Mouse (Mus musculus): Measurements from ENCODE around the gene Pdss2. TPM values are rescaled to one million over a fixed set of nuclear protein-coding genes. Genes with fewer than 3 reads are reported as not detected.
"Not testable (repeated sequence)": the region's sequence is repeated elsewhere in the genome, so short reads cannot be mapped to it uniquely, and the experiment has no call there.

Pdss2 gene
- total RNA-seq, 2 experiments from 2014 or later = 15.4 to 16.2 TPM

DNA sequence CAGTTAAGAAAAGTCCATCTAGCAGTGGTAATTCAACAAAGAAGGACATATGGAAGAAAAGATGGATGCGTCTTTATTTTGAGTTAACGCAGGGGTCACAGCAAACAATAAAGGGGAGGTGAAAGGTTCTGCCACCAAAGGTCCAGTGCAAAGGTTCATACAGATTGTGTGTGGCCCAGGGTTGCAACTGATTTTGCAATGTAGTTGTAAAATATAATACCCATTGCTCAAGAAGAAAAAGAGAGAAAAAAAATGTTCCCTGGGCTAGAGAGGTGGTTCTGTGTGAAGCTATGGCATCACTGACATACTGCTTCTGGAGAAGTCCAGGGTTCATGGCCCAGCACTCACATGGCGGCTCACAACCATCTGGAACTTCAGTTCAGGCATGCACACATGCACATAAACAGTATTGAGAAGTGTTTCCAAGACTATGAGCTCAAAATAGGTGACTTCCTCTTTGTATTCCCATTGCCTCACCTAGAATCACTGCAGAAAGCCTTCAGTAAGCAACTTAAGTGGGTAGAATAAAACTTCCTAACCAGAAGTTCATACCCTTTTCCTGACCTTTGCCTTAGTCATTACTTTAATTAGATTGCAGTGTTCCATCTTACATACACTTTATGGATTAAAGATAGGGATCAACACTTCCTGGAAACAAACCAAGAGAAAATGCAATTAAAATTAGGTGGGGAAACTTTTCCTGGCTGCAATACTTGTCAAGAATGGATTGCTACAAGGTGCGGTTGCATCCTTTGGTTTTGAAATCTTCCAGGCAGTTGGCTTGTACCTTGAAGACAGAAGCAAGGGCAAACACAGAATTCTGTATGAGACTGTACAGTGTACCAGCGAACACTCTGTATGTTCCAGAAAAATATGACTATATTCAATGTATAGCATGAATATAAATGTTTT lies 14.7 kb downstream of the Pdss2 start:
- no peak for DNase-seq (ENCODE audit: extremely low spot score in 1 of 2, low spot score in 1 of 2)

DNA sequence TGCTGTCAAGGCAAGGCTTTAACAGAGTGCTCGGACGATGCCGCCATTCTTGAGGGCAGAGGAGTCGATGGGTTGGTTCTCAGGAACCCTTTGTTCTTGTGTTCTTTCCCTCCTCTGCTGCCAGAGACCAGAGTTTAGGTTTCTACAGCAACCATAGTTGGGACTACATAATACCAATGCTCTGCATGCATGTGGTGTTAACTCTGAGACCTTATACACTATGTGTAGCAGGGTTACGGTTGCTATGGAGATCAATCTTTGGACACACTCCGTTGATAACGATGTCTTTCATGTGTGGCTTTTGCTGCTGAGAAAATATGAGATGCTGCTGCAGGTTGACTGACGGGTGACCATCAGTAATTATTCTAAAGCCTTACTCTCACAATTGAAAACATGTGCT lies 20.9 kb downstream of the Pdss2 start:
- no peak for DNase-seq (ENCODE audit: extremely low spot score in 1 of 2, low spot score in 1 of 2)

DNA sequence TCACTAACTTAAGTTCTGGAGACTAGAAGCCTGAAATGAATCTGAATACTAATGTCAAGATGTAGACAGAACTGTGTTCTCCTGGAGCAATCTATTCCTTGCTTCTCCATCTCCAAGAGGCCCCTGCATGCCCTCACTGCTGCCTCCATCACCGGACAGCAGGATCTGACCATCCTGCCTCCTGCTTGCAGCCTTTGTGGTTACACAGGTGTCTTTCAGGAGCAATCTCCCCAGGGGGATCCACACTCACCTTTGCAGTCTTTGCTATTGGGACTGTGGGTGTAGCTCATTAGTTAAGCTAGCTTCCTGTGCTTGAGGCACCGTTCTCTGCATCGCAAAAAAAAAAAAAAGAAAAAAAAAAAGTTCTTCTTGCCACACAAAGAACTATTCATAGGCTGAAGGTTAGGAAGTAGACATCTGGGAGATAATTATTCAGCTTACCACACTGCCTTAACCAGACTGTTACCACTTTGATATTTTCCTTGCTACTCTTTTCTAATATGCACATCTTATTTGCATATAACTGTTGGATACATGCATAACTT lies 23.0 kb downstream of the Pdss2 start:
- DNase-seq (ENCODE audit: extremely low spot score in 1 of 2, low spot score in 1 of 2) = no peak

DNA sequence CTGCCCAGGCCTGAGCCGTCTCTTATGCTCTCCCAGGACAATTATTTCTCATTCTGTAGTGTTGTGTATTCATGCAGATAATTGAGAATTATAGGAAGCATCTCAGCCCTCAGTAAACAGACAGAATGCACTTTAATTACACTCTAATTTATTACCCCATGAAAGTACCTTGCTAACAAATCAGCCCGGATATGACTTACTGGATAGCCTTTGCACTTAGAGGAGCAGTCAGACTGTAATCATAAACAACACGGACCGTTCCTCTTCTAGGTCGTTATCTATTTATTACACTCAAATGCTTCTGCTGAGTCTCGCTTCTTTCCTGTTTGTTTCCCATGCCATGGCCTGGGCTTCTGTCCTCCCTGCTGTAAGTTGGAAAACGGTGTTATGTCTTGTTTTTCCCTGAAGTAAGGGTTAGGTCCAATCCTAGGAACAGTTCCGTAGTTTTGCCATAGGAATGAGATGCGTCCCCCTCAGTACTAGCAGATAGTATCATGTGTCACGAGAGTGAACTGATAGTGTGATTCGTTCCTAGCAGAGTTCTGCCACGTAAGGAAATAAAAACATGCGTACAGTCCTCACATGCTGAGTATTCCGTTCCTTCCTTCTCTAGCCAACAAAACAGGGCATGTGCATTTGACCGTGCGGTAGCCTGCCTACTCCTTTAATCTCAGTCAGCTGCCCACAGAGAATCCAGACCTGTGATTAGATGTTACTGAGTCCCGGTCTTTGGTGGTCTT lies 24.3 kb downstream of the Pdss2 start:
- DNase-seq (ENCODE audit: extremely low spot score in 1 of 2, low spot score in 1 of 2) = no peak

DNA sequence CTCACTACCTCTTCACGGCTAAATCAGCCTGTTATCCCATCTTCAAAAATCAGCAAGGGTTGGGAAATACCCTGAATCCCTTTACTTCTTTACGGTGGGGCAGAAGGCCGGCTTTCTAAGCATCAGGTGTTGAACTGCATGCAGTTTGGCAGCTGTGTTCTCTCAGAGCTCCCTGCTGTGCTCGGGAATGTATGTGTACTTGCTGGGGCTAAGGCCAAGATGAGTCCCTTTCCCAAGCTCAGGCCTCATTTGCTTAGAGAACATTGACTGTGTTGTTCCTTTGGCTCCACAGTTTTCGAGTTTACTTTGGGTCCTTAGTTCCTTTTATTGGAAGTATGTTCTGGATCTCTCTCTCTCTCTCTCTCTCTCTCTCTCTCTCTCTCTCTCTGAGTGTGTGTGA lies 26.7 kb downstream of the Pdss2 start:
- DNase-seq (ENCODE audit: extremely low spot score in 1 of 2, low spot score in 1 of 2) = no peak

DNA sequence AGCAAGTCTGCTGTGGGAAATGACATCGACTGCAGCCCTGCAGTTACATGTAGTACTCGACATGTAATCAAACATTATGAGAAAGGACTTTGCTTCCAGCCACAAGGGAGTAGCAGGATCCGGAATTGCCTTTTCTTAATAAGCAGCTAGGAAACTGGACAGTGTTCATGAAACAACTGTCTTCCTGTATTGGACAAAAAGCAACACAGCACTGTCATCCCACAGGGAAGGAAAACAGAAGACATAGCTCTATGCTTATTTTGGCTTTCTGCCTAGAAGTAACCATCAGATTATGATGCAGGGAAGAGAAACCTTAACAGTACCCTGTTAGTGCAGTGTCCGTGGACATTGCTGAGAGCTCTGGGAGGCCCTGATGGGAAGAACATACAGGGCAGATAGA lies 31.0 kb downstream of the Pdss2 start:
- DNase-seq (ENCODE audit: extremely low spot score in 1 of 2, low spot score in 1 of 2) = no peak

DNA sequence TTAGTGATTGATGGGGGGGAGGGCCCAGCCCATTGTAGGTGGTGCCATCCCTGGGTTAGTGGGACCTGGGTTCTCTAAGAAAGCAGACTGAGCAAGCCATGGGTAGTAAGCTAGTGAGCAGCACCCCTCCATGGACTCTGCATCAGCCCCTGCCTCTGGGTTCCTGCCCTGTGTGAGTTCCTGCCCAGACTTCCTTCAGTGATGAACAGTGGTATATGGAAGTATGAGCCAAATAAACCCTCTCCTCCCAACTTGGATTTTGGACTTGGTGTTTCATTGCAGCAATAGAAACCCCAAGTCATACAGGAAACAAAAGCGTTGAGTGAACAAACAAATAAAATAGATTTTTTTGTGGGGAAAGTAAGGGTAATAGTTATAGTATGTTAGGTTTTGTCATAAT lies 35.7 kb downstream of the Pdss2 start:
- DNase-seq (ENCODE audit: extremely low spot score in 1 of 2, low spot score in 1 of 2) = not testable (repeated sequence)

DNA sequence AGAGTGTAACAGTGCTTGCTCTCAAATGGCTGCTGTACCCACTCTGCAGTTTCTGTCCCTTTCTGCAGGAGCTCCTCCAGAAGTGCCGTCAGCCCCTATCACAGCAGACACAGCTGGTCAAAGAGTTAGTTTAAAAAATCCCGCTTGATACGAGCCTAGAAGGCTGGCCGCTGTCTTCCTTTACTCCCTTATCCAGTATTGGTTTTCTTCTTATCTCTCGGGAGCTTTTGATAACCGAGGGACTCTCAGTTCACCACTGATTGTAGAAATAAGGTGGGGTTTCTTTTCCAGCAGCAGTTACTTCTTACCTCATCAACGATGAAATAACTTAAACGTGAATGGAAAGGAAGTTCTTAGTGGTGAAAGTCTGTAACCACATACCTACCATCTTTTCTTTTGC lies 36.2 kb downstream of the Pdss2 start:
- not testable (repeated sequence) for DNase-seq (ENCODE audit: extremely low spot score in 1 of 2, low spot score in 1 of 2)

DNA sequence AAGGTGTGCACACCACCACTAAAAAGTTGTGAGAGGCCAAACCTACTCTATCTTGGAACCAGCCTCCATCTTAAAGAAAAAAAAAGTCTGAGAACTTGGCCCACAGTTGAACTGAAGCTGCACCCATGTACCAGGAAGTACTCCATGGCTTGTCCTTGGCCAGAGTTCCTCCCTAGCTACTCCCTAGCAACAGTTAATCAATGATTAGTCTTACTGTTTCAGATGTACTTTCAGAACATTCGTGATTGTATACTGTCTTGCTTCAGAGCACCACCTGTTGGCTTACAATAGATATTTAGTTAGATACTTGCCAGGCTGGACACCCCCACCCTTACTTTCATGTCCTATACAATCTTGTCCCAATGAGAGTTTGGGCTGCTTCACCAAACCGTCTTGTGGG lies 50.0 kb downstream of the Pdss2 start:
- DNase-seq (ENCODE audit: extremely low spot score in 1 of 2, low spot score in 1 of 2) = no peak

DNA sequence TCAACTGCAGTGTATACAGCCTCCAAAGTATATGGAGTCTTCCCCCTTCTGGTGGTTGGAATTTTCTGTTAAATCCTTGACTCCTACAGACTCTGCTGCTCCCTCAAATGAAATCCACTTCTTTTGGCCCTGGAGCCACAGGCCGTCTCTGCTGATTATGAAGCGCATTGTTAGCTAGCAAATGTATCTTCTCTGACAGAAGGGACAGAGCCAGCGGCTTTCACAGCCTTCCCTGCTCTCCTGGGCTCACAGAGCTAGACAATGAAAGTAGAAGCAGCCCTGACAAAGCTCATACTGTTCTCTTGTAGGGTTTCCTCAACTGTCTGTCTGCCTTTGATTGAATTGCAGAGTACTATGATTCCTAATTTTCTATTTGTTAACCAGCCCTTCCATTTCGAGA lies 51.1 kb downstream of the Pdss2 start:
- no peak for DNase-seq (ENCODE audit: extremely low spot score in 1 of 2, low spot score in 1 of 2)

DNA sequence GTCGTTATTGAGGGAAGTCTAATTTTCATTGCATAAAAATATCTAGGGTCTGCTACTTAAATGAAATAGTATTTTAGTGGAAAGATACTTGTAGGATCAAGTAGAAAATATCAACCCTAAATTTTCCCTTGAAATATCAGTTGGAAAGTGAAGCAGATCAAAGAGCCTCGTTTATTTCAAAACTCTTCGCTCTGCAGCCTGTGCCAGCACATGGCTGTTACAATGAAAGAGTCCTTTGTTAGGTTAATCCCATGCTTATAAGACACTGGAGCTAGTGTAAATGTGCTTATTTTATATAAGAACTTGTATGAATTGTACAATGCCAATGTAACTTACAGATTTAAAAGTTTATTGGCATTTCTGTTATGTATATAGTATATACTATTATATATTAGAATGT lies 51.8 kb downstream of the Pdss2 start:
- DNase-seq (ENCODE audit: extremely low spot score in 1 of 2, low spot score in 1 of 2) = no peak

DNA sequence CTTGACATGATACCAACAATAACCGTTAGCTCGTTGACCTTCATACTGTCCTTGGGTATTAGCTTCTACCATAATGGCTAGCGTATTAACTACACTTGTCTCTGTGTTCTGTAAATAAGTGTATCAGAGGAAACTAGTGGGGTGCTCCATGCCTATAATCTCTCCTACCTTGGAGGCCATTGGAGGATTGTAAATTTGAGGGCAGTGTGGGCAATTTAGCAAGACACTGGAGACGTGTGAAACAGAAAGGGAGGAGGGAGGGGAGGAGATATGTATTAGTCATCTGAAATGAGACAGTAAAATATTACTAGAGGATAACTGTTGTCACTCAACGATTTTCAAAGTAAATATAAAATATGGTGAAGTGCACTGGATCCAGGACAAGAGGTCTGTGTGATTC lies 54.2 kb downstream of the Pdss2 start:
- no peak for DNase-seq (ENCODE audit: extremely low spot score in 1 of 2, low spot score in 1 of 2)

DNA sequence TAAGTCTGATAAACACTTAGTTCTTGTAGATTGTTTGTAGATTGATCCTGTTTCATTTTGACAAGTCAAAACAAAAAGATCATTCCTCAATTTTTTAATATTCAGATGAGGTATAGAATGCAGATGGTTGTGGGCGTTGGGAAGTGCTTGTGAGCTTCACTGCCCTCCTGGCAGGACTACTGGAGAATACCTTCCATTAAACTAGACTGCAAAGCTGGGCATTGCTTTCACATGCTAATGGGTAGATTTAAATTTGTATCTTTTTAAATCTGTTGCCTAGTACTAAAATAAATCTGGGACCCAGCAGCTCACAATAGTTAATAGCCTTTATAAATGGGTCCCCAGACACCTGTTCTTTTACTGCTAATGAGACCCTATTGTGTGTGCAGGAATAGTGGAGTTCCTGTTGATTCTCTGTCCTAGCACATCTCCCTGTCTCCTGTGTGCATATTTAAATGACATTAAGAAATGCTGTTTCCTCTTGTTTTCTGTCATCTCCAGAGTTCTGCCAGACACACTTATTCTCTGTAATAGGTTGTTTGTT lies 54.9 kb downstream of the Pdss2 start:
- DNase-seq (ENCODE audit: extremely low spot score in 1 of 2, low spot score in 1 of 2) = no peak

DNA sequence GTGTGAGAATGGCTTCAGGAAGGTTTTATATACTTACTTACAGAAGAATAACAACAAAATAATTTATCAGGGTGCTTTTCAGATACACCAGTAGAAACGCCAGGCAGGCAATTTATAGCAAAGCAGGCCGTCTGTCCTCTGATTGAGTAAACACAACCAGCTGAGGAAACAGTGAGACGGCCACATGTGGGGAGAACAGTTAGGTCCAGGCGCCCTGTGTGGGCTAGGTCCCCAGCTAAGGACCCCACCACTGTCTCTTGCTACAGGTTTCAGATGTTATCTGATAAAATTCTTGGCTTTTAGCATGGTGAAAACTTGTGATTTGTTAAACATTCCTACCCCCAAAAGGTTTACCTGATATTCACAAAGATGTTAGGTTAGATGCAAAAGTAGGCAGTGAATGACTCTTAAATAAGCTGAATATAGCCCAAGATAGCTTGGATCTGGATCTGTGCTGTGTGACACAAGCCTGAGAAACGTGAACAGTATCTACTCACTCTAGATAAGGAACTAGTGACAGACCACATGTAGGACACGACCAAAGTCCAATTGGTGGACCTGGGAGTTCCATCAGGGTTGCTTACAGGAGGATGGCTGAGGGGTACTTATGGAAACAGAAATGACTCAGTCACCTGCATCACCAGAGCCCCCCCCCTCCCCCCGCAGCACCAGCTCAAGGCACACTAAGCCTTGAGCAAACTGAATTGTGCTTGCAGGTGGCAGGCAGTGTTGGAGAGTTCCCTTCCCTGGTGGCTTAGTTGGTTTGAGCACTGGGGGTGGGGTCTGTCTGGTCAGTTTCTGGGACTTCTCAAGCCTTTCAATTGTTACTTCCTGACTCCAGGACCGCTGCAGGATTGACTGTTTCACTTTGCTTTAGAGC lies 56.2 kb downstream of the Pdss2 start:
- DNase-seq (ENCODE audit: extremely low spot score in 1 of 2, low spot score in 1 of 2) = no peak

DNA sequence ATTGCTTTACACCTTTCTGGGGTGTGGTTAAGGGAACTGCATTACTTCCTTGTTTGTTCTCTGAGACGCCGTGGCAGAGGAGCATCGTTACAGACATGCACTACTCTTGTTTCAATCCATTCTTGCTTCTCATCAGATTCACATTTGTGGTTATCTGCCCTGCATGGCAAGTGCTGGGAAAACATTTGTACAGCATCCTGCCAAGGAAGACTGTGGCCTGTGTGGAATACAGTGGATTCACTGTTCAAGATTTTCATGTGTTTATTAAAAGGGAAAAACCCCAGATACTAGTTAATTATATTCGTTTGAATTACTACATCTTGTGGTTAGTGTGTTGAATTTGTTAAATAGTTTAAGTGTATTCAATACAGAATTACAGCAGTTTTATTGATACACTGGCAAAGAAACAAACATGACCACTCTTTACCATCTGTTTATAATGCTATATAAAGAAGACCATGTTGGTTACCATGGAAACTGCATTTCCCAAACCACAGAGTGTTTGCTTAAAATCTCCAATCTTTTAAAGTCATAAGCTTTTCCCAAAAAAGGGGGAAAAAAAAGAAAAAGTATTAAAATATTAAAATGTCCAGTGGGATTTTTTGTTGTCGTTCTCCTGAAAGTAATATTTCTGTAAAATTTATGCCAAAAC lies 58.5 kb downstream of the Pdss2 start:
- DNase-seq (ENCODE audit: extremely low spot score in 1 of 2, low spot score in 1 of 2) = no peak

DNA sequence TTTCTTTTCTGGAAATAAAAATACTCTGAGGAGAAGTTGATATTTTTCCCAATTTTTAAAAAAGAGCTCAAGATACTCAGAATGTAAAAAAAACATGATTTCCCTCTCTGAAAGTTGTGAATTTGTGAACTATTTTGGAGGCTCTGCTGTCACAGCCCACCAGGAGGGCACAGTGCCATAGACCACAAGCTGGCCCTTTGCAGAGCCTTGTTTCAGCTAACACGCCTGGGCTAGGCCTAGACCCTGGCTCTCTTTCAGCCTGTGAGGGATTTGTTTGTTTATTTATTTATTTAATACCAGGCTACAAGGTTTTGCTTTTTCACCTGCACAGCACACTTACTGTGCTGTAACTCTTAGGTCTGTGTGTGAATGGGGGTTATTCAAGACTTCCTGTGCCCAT lies 64.3 kb downstream of the Pdss2 start:
- no peak for DNase-seq (ENCODE audit: extremely low spot score in 1 of 2, low spot score in 1 of 2)

DNA sequence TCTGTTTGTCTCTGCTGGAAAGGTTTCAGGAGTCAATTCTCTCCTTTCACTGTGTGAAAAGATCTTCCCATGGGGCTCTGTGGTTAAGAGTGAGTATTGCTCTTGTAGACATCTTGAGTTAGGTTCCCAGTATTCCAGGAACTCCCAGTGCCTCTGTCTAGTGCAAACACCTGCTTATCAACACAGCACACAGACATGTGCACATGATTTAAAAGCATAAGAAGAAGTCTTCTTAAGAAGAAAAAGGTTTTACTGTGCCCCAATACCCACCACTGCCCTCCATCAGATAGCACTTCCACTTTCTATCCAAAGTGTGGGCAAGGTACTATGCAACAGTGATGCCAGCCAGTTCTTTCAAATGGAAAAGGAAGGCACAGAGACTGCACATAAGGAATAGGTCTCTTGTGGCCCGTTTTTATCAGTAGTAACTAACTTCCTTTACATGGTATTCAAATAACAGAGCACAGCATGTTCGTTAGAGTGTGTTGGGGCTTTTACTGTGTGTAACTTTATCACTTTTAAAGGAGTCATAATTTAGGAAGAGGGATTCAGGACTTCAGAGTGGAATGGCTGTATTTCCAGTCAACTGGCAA lies 69.4 kb downstream of the Pdss2 start:
- no peak for DNase-seq (ENCODE audit: extremely low spot score in 1 of 2, low spot score in 1 of 2)

DNA sequence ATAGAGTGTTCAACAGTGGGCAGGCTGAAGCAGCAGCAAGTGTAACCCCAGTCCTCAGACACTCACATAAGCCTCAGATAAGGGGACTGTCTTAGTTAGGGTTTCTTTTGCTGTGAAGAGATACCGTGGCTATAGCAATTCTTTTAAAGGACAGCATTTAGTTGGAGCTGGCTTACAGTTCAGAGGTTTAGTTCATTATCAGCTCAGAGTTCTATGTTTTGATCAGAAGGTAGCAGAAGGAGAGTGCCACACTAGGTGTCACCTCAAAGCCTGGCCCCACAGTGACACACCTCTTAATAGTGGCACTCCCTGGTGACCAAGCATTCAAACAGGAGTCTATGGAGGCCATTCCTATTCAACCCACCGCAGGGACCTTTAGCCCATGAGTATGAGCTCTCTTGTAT lies 70.0 kb downstream of the Pdss2 start:
- no peak for DNase-seq (ENCODE audit: extremely low spot score in 1 of 2, low spot score in 1 of 2)

DNA sequence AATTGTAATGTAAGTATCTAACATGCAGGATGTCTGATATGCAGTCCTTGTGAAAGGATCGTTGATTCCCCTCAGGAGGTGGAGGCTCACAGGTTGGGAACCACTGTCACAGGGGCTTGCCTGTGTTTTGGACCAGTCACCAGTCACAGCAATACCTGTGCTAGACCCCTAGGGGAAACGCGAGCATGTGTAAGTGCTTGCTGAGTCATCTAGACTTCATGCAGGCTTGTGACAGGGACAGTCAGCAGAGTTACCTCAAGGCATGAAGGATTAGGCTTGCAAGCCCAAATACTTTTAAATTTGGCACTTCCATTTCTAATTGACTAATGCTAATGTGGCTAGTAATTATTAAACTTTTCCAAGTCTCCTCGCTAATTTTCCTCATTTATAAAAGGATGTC lies 71.2 kb downstream of the Pdss2 start:
- no peak for DNase-seq (ENCODE audit: extremely low spot score in 1 of 2, low spot score in 1 of 2)
